Mouse (Mus musculus) forebrain, embryonic 14.5 days (tissue): ENCODE results near the gene Sypl2. TPM values are rescaled to one million over a fixed set of nuclear protein-coding genes. Genes with fewer than 3 reads are reported as not detected.
A peak's percentile ranks its signal among the peaks of the same experiment; 100 is the strongest.

Source experiments
- ATAC-seq: fragments of 200-750 bp; cut with Nextera tagmentation; 2 replicates; pipeline ENCODE4 v1.8.0; 2017; ENCODE audit warnings: mild to moderate bottlenecking, moderate library complexity
- DNase-seq: peaks from one replicate; pipeline ENCODE4 v3.0.0-alpha.2; 2015; ENCODE audit warnings: low spot score
- H3K27ac ChIP-seq: fragments of 300-500 bp; sonication (generic); 2 replicates; pipeline ENCODE4 v1.5.1; 2014; ENCODE audit warnings: low read depth, mild to moderate bottlenecking, control low read depth, low read length, moderate library complexity
- H3K27me3 ChIP-seq: fragments of 300-500 bp; sonication (generic); replicated peaks from 2 replicates; pipeline ENCODE4 v1.6.1; 2014; ENCODE audit warnings: low read length, control low read depth, mixed read lengths; ENCODE audit not compliant: control insufficient read depth, insufficient read depth
- H3K36me3 ChIP-seq: fragments of 300-500 bp; sonication (generic); 2 replicates; pipeline ENCODE4 v1.6.1; 2014; ENCODE audit warnings: low read length, control low read depth; ENCODE audit not compliant: control insufficient read depth, insufficient read depth
- H3K4me1 ChIP-seq: fragments of 300-500 bp; sonication (generic); 2 replicates; pipeline ENCODE4 v1.6.1; 2014; ENCODE audit warnings: antibody characterized with exemption, low read length, control low read depth; ENCODE audit not compliant: control insufficient read depth, insufficient read depth
- H3K4me2 ChIP-seq: fragments of 300-500 bp; sonication (generic); 2 replicates; pipeline ENCODE4 v1.6.1; 2014; ENCODE audit warnings: mild to moderate bottlenecking, control low read depth, low read length
- H3K4me3 ChIP-seq: fragments of 300-500 bp; sonication (generic); 2 replicates; pipeline ENCODE4 v1.5.1; 2014; ENCODE audit warnings: low read depth, low read length, control low read depth
- H3K9ac ChIP-seq: fragments of 300-500 bp; sonication (generic); 2 replicates; pipeline ENCODE4 v1.6.1; 2014; ENCODE audit warnings: mild to moderate bottlenecking, low read length, control low read depth, moderate library complexity
- H3K9me3 ChIP-seq: fragments of 300-500 bp; sonication (generic); replicated peaks from 2 replicates; pipeline ENCODE4 v1.6.1; 2016; ENCODE audit warnings: low read length, control low read depth, mixed read lengths; ENCODE audit not compliant: control insufficient read depth
- WGBS: fragments of 180-500 bp; shearing (Covaris S2); extraction: QIAGEN DNeasy Blood & Tissue Kit; methylation state at CpG from one replicate; pipeline ENCODE4 v1.1.7; 2014; 5-methylcytosine and 5-hydroxymethylcytosine counted together
- polyA plus RNA-seq: library from polyadenylated mRNA; unstranded; fragments of >200 nt; fragmentation: Nextera tagmentation; extraction: Ambion mirVana; gene quantifications from 2 replicates; pipeline ENCODE4 v1.2.1, GENCODE M21; 2014

The Sypl2 gene
- polyA plus RNA-seq, 1 experiment from 2014 or later: 1.5 TPM

DNA sequence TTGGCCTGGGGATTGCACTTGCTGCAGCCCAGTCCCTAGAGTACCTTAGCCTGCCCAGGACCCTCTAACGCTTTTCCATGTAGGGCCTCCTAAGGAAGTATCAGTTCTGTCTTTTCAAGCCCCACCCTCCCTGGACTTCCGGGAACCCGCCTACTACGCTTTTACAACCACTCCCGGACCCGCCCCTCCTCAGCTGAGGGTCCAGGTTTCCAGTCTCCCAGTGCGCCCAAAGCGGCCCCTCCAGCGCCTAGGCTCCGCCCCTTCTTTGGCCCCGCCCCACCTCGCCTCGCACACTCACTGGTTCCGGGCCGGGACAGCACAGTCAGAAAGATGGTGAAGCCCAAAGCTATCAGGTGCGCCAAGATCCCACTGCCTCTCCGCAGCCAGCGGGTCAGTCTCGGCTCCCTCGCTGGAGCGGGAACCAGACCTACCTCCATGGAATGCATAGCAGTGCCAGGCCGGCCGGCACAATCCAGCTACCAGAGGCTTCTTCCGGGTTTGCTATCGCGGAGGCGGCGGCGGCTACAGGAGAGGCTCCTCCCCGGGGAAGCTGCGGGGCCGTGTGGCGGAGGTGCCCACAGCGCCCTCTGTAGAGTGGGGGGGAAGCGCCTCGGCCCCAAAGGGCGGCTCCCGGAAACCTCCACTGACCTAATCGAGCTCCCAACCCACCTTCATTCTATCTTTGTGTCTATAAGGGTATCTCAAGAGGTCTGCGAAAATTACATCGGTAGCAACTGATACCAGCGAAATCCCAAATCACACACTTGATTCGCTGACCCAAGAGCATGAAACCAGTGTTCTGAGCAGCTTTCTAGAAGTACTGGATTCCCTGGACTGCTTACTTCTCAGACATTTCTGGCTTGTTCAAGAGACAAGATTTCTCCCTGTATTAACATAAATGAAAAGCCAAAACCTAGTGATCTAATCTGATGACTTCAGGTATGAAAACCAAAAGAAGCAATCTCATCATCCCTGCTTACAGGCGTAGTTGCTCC lies 25.8 kb downstream of the Sypl2 start, which contains the start of gene Cyb561d1:
Gene Cyb561d1, minus strand, starts transcription at position 884 of the 995 bp plus-strand sequence.
- WGBS: 2% methylated on average over 44 of the region's 44 CpGs
- ATAC-seq: peak; percentile 91
- H3K4me1 ChIP-seq: peaks cover 21% of the 10 kb centered on the region
- H3K9ac ChIP-seq: peak within 1 kb of the TSS; percentile 63
- peak within 1 kb of the TSS; percentile 72 for H3K27ac ChIP-seq
- H3K36me3 ChIP-seq: peaks cover 53% of the 10 kb centered on the region
- no peaks in the 10 kb centered on the region for H3K27me3 ChIP-seq
- H3K9me3 ChIP-seq: no peaks in the 10 kb centered on the region
- peak within 1 kb of the TSS; percentile 48 for H3K4me3 ChIP-seq
- DNase-seq: peak; percentile 89
- H3K4me2 ChIP-seq: peak within 1 kb of the TSS; percentile 54

DNA sequence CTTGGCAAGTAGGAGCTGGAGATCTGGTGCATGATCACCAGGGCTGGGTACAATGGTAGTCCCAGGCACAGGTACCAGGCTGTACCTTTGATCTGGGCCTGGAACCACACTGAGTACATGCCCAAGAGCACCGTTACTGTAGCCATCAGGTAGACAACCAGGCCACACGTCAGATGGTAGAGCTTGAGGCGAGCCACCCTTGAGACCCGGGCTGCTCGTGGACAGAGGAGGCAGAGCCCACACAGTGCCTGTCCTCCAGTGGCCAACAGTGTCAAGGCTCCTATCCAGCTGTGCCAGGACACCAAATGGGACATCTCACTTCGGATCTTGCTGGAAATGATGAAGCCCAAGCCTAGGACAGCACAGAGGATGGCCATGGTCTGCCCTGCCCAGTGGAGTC lies 27.2 kb downstream of the Sypl2 start:
- Histone ChIP-seq H3K36me3 (peaks cover 39% of the 10 kb centered on the region), H3K4me3 (no peak overlapping the region)
- no peak for ATAC-seq

DNA sequence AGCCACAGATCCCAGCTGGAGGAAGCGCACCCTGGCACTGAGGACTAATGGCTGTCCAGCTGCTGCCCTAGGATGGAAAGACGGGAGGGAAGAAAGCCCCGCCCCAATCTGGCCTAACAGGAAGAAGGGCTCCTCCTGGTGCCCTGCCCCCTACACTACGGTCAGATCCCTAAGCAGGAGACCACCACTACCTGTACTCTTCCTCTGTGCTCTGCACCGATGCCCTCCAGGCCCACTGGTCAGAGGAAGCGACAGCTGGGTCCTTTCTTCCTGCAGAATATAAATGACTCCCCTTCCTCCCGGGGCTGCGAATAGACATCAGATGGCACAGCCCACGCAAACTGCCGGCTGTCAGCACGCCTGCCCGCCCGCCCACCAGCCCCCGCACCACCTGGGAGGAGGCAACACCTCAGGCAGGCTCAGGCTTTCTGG lies 29.4 kb downstream of the Sypl2 start:
- H3K27ac ChIP-seq: peak overlapping the region; percentile 72
- no peaks in the 10 kb centered on the region for H3K9me3 ChIP-seq
- peaks cover 20% of the 10 kb centered on the region for H3K36me3 ChIP-seq
- peak overlapping the region; percentile 30; the same call in 1 of the 2 replicates for H3K4me2 ChIP-seq
- DNase-seq: peak; percentile 63
- H3K4me3 ChIP-seq: no peak overlapping the region
- 15% methylated on average over 14 of the region's 14 CpGs for WGBS
- peak overlapping the region; percentile 45 for H3K9ac ChIP-seq
- H3K27me3 ChIP-seq: no peaks in the 10 kb centered on the region
- peak; percentile 18 for ATAC-seq
- H3K4me1 ChIP-seq: peaks cover 21% of the 10 kb centered on the region

More for the DNA sequence above, 27.2 kb downstream of the Sypl2 start:
- Histone ChIP-seq H3K9me3 (no peaks in the 10 kb centered on the region), H3K4me1 (peaks cover 21% of the 10 kb centered on the region), H3K9ac (no peak overlapping the region), H3K27ac (no peak overlapping the region), H3K4me2 (no peak overlapping the region), H3K27me3 (no peaks in the 10 kb centered on the region)
- 93% methylated on average over 6 of the region's 6 CpGs for WGBS
- DNase-seq: no peak

DNA sequence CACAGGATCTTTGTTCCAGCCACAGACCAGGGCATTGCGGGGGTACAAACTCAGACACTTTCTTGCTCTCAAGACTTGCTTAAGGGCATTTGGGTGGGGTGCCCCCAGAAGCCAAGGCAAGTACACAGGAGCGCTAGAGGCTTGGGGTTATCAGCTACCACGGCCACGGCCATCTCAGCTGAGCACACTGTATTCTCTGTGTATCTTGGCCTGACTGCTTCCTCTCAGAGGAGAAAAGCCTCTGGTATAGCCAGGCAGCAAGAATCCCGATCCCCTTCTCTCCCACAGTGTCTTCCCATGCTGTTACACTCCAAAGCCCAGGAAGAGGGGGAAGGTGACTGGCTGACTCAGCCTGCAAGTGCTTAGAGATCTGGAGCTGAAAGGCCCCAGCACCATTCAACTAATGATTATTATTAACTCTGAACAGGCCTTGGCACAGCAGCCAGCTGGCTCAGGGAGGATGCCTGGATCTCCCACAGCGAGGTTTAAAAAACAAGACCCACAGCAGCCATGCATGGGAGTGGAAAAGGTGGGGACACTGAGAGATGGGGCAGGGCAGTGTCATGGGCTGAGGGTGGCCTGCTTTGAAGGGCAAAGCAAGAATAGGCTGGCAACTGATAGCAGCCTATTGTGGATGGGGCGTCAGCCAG lies 30.4 kb downstream of the Sypl2 start:
- Histone ChIP-seq H3K4me2 (no peak overlapping the region), H3K9ac (peak overlapping the region; percentile 26; the same call in 1 of the 2 replicates), H3K4me1 (peaks cover 18% of the 10 kb centered on the region), H3K36me3 (peaks cover 21% of the 10 kb centered on the region), H3K9me3 (no peaks in the 10 kb centered on the region), H3K4me3 (no peak overlapping the region), H3K27me3 (no peaks in the 10 kb centered on the region), H3K27ac (peak overlapping the region; percentile 75)
- DNase-seq: peak; percentile 73
- 56% methylated on average over 7 of the region's 7 CpGs for WGBS
- peak; percentile 24 for ATAC-seq

DNA sequence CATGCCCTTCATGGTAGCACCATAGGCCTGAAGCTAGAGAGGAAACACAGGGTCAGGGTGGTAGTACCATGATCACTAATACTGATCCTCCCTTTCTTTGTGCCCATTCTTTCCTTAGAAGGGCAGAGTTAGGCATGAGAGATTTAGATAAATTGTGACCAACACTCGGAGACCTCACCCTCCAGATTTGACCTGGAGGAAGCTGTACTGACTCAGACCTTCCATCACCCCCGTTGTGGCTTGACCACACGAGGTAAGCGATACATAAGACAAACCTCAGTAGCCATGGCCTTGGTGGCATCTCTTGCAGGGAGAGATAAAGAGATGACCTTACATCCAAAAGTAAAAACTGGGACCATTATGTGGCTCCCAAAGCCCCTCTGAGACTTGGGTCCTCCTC lies 31.2 kb downstream of the Sypl2 start:
- Histone ChIP-seq H3K27me3 (no peaks in the 10 kb centered on the region), H3K4me2 (no peak overlapping the region), H3K4me1 (peaks cover 17% of the 10 kb centered on the region), H3K4me3 (no peak overlapping the region), H3K36me3 (peaks cover 23% of the 10 kb centered on the region), H3K27ac (peak overlapping the region; percentile 75; the same call in 1 of the 2 replicates), H3K9me3 (no peaks in the 10 kb centered on the region), H3K9ac (no peak overlapping the region)
- no peak for ATAC-seq
- WGBS: 92% methylated on average over 4 of the region's 4 CpGs
- DNase-seq: no peak

DNA sequence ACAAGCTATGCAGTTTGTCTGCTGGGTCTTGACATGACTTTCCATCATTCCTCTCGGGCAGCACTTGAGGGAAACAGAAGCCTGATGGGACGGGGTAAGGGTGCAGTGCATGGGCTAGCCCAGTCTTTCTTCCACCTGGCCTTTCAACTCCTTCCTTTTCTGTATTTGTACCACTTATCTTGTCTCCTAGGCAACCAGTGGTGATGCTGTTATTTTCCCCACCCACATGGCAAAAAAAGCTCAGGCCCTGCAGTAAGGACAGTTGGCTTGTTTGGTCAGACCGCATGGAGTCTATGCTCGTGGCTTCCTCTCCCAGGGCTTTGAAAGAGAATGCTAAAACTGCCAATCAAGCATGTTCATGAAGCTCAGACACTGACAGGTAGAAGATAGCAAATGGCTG lies 32.8 kb downstream of the Sypl2 start:
- 83% methylated on average over 4 of the region's 4 CpGs for WGBS
- ATAC-seq: no peak

DNA sequence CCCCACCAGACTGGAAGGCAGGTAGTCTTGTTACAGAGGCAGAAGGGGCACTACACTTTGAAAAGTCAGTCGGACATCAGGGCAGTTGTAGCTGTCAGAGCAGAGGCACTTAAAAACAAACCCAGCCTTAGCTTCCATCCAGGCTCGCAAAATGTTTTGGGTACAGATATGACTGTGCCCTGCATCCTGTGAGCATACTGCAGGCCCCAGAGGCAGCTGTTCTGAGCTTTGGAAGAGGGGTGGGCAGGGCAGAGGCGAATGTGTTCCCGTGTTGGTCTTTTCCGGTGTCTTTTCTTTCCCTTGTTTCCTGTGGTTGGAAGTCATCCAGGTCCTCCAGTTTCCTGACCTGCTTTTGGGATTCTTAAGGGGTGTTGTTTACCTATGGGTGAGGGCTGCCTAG lies 36.6 kb downstream of the Sypl2 start:
- no peak overlapping the region for H3K9ac ChIP-seq
- no peaks in the 10 kb centered on the region for H3K9me3 ChIP-seq
- H3K4me1 ChIP-seq: 0 out of 2 replicates have a peak, but pooled peaks cover 7% of the 10 kb centered on the region
- ATAC-seq (no peak), DNase-seq (no peak)
- no peaks in the 10 kb centered on the region for H3K27me3 ChIP-seq
- no peak overlapping the region for H3K27ac ChIP-seq
- 72% methylated on average over 5 of the region's 5 CpGs for WGBS
- peaks cover 16% of the 10 kb centered on the region; the same call in 1 of the 2 replicates for H3K36me3 ChIP-seq
- no peak overlapping the region for H3K4me3 ChIP-seq
- no peak overlapping the region for H3K4me2 ChIP-seq

More for the DNA sequence above, 32.8 kb downstream of the Sypl2 start:
- H3K36me3 ChIP-seq: peaks cover 17% of the 10 kb centered on the region; the same call in 1 of the 2 replicates
- no peak overlapping the region for H3K4me3 ChIP-seq
- no peaks in the 10 kb centered on the region for H3K27me3 ChIP-seq
- no peak for DNase-seq
- H3K4me2 ChIP-seq: no peak overlapping the region
- H3K27ac ChIP-seq: no peak overlapping the region
- no peak overlapping the region for H3K9ac ChIP-seq
- H3K9me3 ChIP-seq: no peaks in the 10 kb centered on the region
- peaks cover 17% of the 10 kb centered on the region for H3K4me1 ChIP-seq

DNA sequence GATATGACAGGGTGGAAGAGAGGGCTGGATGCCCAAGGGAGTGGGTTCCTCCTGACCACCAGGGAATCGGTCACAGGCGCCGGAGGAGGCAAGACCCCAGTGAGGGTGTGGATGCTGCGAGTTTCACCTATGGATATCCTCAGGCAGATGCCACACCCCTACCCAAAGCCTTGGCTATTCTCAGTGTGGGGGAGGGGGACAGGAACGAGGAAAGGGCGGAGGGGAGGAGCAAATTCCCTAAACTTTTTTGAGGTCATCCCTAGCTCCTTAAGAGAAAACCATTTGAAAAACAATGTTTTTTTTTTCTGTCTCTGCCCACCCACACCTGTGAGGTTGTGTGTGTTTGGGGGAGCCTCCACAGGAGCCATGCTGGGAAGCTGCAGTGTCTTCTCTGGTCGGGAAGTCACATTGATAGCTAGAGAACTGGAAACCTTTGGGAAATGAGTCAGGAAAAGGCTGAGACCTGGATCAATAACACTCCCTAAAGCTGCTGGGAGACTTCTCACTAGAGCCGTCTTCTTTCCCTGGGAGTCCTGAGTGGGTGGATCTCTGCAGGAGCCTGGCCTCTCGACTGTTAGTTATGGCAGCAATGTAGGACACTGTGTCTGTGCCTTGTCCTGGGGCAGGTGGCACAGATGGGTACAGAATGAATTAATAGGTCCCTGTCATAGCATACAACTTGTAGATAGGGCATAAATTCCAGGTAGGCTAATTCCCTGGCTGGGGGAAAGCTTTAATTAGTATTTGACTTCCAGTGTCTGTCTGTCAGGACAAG lies 37.5 kb downstream of the Sypl2 start:
- Histone ChIP-seq H3K9ac (no peak overlapping the region), H3K36me3 (peaks cover 16% of the 10 kb centered on the region; the same call in 1 of the 2 replicates), H3K9me3 (no peaks in the 10 kb centered on the region), H3K4me1 (0 out of 2 replicates have a peak, but pooled peaks cover 7% of the 10 kb centered on the region), H3K4me3 (no peak overlapping the region), H3K27ac (no peak overlapping the region), H3K4me2 (no peak overlapping the region), H3K27me3 (no peaks in the 10 kb centered on the region)
- WGBS: 78% methylated on average over 9 of the region's 9 CpGs
- ATAC-seq: no peak
- no peak for DNase-seq
